Mouse (Mus musculus): ENCODE measurements at regions not wholly inside any gene's neighbourhood (a gene's known extent, or its start where the extent isn't known, plus 50 kb on each side); places are given as distances from the start of the nearest gene placed in this dataset.

DNA sequence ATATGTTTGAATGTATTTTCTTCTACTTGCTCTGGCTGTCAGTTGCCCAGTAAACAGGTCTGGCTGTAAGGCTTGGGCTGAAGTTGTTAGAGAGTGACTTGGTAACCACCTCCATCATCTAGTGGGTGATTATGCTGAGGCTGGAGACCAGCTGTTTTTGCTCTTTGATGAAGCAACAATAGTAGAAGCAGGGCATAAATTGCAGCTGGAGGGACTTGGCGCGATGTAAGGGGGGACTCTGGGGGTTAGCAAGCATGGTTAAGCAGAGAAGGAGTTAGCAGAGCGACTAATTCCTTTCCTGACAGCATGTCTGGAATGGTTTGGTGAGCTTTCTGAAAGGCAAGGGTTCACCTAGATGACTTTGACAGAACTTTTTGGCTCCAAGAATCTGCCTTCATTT, 930.0 kb upstream of the Slit2 start:
- TF ChIP-seq CTCF (conservative IDR thresholded peaks at IDR 0.05; ENCODE audit: low read length) (no peak), NANOG (IDR thresholded peaks at IDR 0.05; ENCODE audit: borderline replicate concordance, low read length) (no peak)
